In the genomic region with DNA sequence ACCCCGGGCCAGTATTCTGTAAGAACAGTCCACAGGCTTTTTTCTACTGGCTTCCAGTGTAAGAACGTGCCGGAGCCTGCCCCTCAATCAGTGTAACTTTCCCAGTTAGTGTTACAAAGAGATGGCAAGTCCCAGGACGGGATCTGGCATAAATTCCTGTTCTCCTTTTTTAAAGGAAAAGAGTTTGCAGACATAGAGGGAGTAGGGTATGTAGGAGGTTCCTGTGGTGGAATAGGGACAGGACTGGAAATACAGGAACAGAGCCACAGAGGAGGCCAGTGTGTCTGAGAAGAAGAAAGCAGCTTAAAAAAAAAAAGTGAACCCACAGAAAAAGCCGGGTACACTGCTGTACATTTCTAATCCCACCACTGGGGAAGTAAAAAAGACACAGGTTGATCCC, we compare ENCODE assay signal across 20 mouse cellular contexts. TPM values are rescaled to one million over a fixed set of nuclear protein-coding genes. Genes with fewer than 3 reads are reported as not detected.
DNase-seq lines count a peak whose midpoint lies in the region; ATAC-seq and TF ChIP-seq lines count a peak whose summit lies in the region.
"Had no signal": no experiment of that assay in that cellular context is flagged by ENCODE, and none has a peak within 500 bp of the region (broad histone marks: within the 10 kb centered on the region; RNA-seq: fewer than 3 reads in every experiment).

No protein-coding gene starts in this region.

- no peak for TF ChIP-seq CTCF in stomach, postnatal 0 days (IDR thresholded peaks at IDR 0.05; ENCODE audit: low read depth)

- H3K9ac ChIP-seq in limb, embryonic 12.5 days (replicated peaks): no peak overlapping the region
- no peak overlapping the region for H3K9ac ChIP-seq in embryonic facial prominence, embryonic 15.5 days
- H3K9ac ChIP-seq in limb, embryonic 13.5 days: no peak overlapping the region
- H3K9ac ChIP-seq in stomach, postnatal 0 days (ENCODE audit: low read length): no peak overlapping the region
- no peak overlapping the region for H3K9ac ChIP-seq in hindbrain, embryonic 14.5 days
- H3K9ac ChIP-seq: forebrain, embryonic 12.5 days; heart, embryonic 12.5 days had no signal

- H3K27ac ChIP-seq in limb, embryonic 12.5 days: peak overlapping the region; percentile 37; the same call in 1 of the 2 replicates
- no peak overlapping the region for H3K27ac ChIP-seq in limb, embryonic 10.5 days
- peak overlapping the region; percentile 51; the same call in 1 of the 2 replicates for H3K27ac ChIP-seq in embryonic facial prominence, embryonic 15.5 days (replicated peaks)
- H3K27ac ChIP-seq in limb, embryonic 13.5 days: peak overlapping the region; percentile 11; the same call in 1 of the 2 replicates
- peak overlapping the region; percentile 61 for H3K27ac ChIP-seq in stomach, postnatal 0 days (replicated peaks)
- no peak overlapping the region for H3K27ac ChIP-seq in hindbrain, embryonic 14.5 days
- H3K27ac ChIP-seq: forebrain, embryonic 12.5 days; gastrocnemius, adult 2 months had no signal

- H3K4me3 ChIP-seq in limb, embryonic 12.5 days (replicated peaks): no peak overlapping the region
- H3K4me3 ChIP-seq in limb, embryonic 10.5 days: no peak overlapping the region
- H3K4me3 ChIP-seq in embryonic facial prominence, embryonic 15.5 days (replicated peaks): no peak overlapping the region
- H3K4me3 ChIP-seq in limb, embryonic 13.5 days: no peak overlapping the region
- no peak overlapping the region for H3K4me3 ChIP-seq in stomach, postnatal 0 days (ENCODE audit: low read depth, low read length)
- H3K4me3 ChIP-seq in hindbrain, embryonic 14.5 days (replicated peaks; ENCODE audit: low read length): no peak overlapping the region
- H3K4me3 ChIP-seq: erythroblast, embryonic 14.5 days; forebrain, embryonic 12.5 days; gastrocnemius, adult 2 months; heart, embryonic 12.5 days had no signal

- H3K27me3 ChIP-seq in limb, embryonic 12.5 days: no peaks in the 10 kb centered on the region
- no peaks in the 10 kb centered on the region for H3K27me3 ChIP-seq in limb, embryonic 10.5 days (ENCODE audit: low read depth, poor library complexity, severe bottlenecking)
- no peaks in the 10 kb centered on the region for H3K27me3 ChIP-seq in embryonic facial prominence, embryonic 15.5 days
- no peaks in the 10 kb centered on the region for H3K27me3 ChIP-seq in limb, embryonic 13.5 days
- H3K27me3 ChIP-seq in stomach, postnatal 0 days (ENCODE audit: control insufficient read depth, insufficient read depth, low read length): no peaks in the 10 kb centered on the region
- H3K27me3 ChIP-seq in hindbrain, embryonic 14.5 days (ENCODE audit: control insufficient read depth, insufficient read depth, low read length): no peaks in the 10 kb centered on the region
- H3K27me3 ChIP-seq: heart, embryonic 12.5 days had no signal

- H3K4me2 ChIP-seq in limb, embryonic 12.5 days: no peak overlapping the region
- no peak overlapping the region for H3K4me2 ChIP-seq in embryonic facial prominence, embryonic 15.5 days (replicated peaks)
- H3K4me2 ChIP-seq in limb, embryonic 13.5 days (replicated peaks): no peak overlapping the region
- no peak overlapping the region for H3K4me2 ChIP-seq in stomach, postnatal 0 days (replicated peaks; ENCODE audit: low read depth)
- H3K4me2 ChIP-seq in hindbrain, embryonic 14.5 days (replicated peaks): no peak overlapping the region
- H3K4me2 ChIP-seq: forebrain, embryonic 12.5 days; heart, embryonic 12.5 days had no signal

- 58% methylated on average over 5 of the region's 5 CpGs for WGBS in limb, embryonic 12.5 days
- WGBS in limb, embryonic 10.5 days: 84% methylated on average over 5 of the region's 5 CpGs
- 48% methylated on average over 5 of the region's 5 CpGs for WGBS in embryonic facial prominence, embryonic 15.5 days
- WGBS in limb, embryonic 13.5 days: 39% methylated on average over 5 of the region's 5 CpGs
- 58% methylated on average over 5 of the region's 5 CpGs for WGBS in stomach, postnatal 0 days
- 73% methylated on average over 5 of the region's 5 CpGs for WGBS in hindbrain, embryonic 14.5 days

- H3K9me3 ChIP-seq in limb, embryonic 12.5 days: no peaks in the 10 kb centered on the region
- no peaks in the 10 kb centered on the region for H3K9me3 ChIP-seq in limb, embryonic 10.5 days (replicated peaks)
- H3K9me3 ChIP-seq in embryonic facial prominence, embryonic 15.5 days (replicated peaks): no peaks in the 10 kb centered on the region
- no peaks in the 10 kb centered on the region for H3K9me3 ChIP-seq in limb, embryonic 13.5 days
- no peaks in the 10 kb centered on the region for H3K9me3 ChIP-seq in stomach, postnatal 0 days (ENCODE audit: control insufficient read depth, low read length)
- no peaks in the 10 kb centered on the region for H3K9me3 ChIP-seq in hindbrain, embryonic 14.5 days (ENCODE audit: control insufficient read depth, low read length)
- H3K9me3 ChIP-seq: forebrain, embryonic 12.5 days; heart, embryonic 12.5 days had no signal

- no peak for TF ChIP-seq EP300 in stomach, postnatal 0 days (optimal IDR thresholded peaks at IDR 0.05)

- H3K4me1 ChIP-seq in limb, embryonic 12.5 days (replicated peaks): peaks cover 50% of the 10 kb centered on the region
- H3K4me1 ChIP-seq in limb, embryonic 10.5 days: peaks cover 34% of the 10 kb centered on the region
- peaks cover 48% of the 10 kb centered on the region for H3K4me1 ChIP-seq in embryonic facial prominence, embryonic 15.5 days
- H3K4me1 ChIP-seq in limb, embryonic 13.5 days: peaks cover 60% of the 10 kb centered on the region
- H3K4me1 ChIP-seq in stomach, postnatal 0 days (replicated peaks; ENCODE audit: control insufficient read depth, insufficient read depth): no peaks in the 10 kb centered on the region
- peaks cover 7% of the 10 kb centered on the region for H3K4me1 ChIP-seq in hindbrain, embryonic 14.5 days (replicated peaks; ENCODE audit: control insufficient read depth, insufficient read depth, low read length)

- peaks cover 4% of the 10 kb centered on the region; the same call in 1 of the 2 replicates for H3K36me3 ChIP-seq in limb, embryonic 12.5 days
- peaks cover 6% of the 10 kb centered on the region for H3K36me3 ChIP-seq in limb, embryonic 10.5 days
- H3K36me3 ChIP-seq in embryonic facial prominence, embryonic 15.5 days: no peaks in the 10 kb centered on the region
- H3K36me3 ChIP-seq in limb, embryonic 13.5 days: peaks cover 6% of the 10 kb centered on the region
- no peaks in the 10 kb centered on the region for H3K36me3 ChIP-seq in stomach, postnatal 0 days (ENCODE audit: control insufficient read depth, insufficient read depth, low read length)
- H3K36me3 ChIP-seq in hindbrain, embryonic 14.5 days (replicated peaks; ENCODE audit: control insufficient read depth, insufficient read depth): peaks cover 4% of the 10 kb centered on the region
- H3K36me3 ChIP-seq: heart, embryonic 12.5 days had no signal

- ATAC-seq in limb, embryonic 12.5 days (ENCODE audit: insufficient number of reproducible peaks, insufficient read depth, low FRiP score, low TSS enrichment, low read depth): no peak
- no peak for ATAC-seq in embryonic facial prominence, embryonic 15.5 days (ENCODE audit: insufficient number of reproducible peaks, low FRiP score, low TSS enrichment, low read depth)
- ATAC-seq in limb, embryonic 13.5 days (ENCODE audit: low FRiP score, low read depth): no peak
- ATAC-seq in stomach, postnatal 0 days (ENCODE audit: low FRiP score, low TSS enrichment): no peak
- no peak for ATAC-seq in granulocyte monocyte progenitor cell, adult 5-6 weeks (replicated peaks; ENCODE audit: poor library complexity, severe bottlenecking)
- no peak for ATAC-seq in hindbrain, embryonic 14.5 days (ENCODE audit: low FRiP score)
- ATAC-seq: forebrain, embryonic 16.5 days; hindbrain, embryonic 16.5 days; inflammation-experienced regulatory T-cells, adult 6 months had no signal

- DNase-seq in limb, embryonic 10.5 days (ENCODE audit: low spot score): no peak
- DNase-seq in stomach, postnatal 0 days (ENCODE audit: low spot score): no peak
- DNase-seq in hindbrain, embryonic 14.5 days (ENCODE audit: low spot score): no peak
- DNase-seq: adrenal gland, adult 2 months; adrenal gland, postnatal 25 days; cerebellum, adult 2 months; cerebellum, postnatal 10 days; gastrocnemius, adult 2 months; gastrocnemius, postnatal 25 days; kidney, adult 11 months had no signal

RNA-seq across cellular contexts. Expression of a gene that starts 52.3 kb away (rescaled TPM):
- polyA plus RNA-seq in limb, embryonic 12.5 days (2016; fragmentation: Nextera tagmentation; extraction: Ambion mirVana): 7.6 and 9.2 TPM in 2 replicates
- 8.2 and 8.5 TPM in 2 replicates for polyA plus RNA-seq in limb, embryonic 10.5 days (2016; fragmentation: Nextera tagmentation; extraction: Ambion mirVana)
- 5.1 and 6.2 TPM in 2 replicates for polyA plus RNA-seq in embryonic facial prominence, embryonic 15.5 days (2015; fragmentation: Nextera tagmentation; extraction: Ambion mirVana)
- polyA plus RNA-seq in limb, embryonic 13.5 days (2015; fragmentation: Nextera tagmentation; extraction: Ambion mirVana): 8.1 and 8.2 TPM in 2 replicates
- 0.70 and 1.1 TPM in 2 replicates for polyA plus RNA-seq in stomach, postnatal 0 days (2015; fragmentation: Nextera tagmentation; extraction: Ambion mirVana)
- 2.0 and 2.2 TPM in 2 replicates for total RNA-seq in granulocyte monocyte progenitor cell, adult 5-6 weeks (2014; fragmentation: Nextera tagmentation)
- total RNA-seq in granulocyte monocyte progenitor cell, adult 5-6 weeks (2017): 0.15 and 0.22 TPM in 2 replicates
- polyA plus RNA-seq in hindbrain, embryonic 14.5 days (2014; fragmentation: Nextera tagmentation; extraction: Ambion mirVana): 18.8 and 19.0 TPM in 2 replicates

Comparison
In these comparisons a context has a peak if more than half of its experiments do, and no peak if none do; other contexts are left out.
1. H3K27ac ChIP-seq: peak in limb, embryonic 12.5 days (single experiment), embryonic facial prominence, embryonic 15.5 days (single experiment), limb, embryonic 13.5 days (single experiment) and stomach, postnatal 0 days (single experiment); none in limb, embryonic 10.5 days (single experiment) and hindbrain, embryonic 14.5 days (single experiment).